Mouse (Mus musculus) CH12.LX (cell line): ENCODE measurements around the gene Neb.

Source experiments
- CHD2 ChIP-seq: IDR thresholded peaks from 2 replicates; pipeline ENCODE4 v1.6.1; 2011; ENCODE audit warnings: low read length, improper control_type of control experiment
- CTCF ChIP-seq, 2 experiments: IDR thresholded peaks in 1 of 2; conservative IDR thresholded peaks in 1 of 2; 2 replicates each; pipeline ENCODE4 v1.5.1; 2011 to 2012; ENCODE audit warnings: low read depth in 2 of 2, low read length in 2 of 2, improper control_type of control experiment in 1 of 2, inconsistent platforms in 1 of 2, mild to moderate bottlenecking in 1 of 2, moderate library complexity in 1 of 2
- EP300 ChIP-seq: IDR thresholded peaks from 2 replicates; pipeline ENCODE4 v1.6.1; 2011; ENCODE audit warnings: low read length, improper control_type of control experiment
- KAT2A ChIP-seq: IDR thresholded peaks from 2 replicates; pipeline ENCODE4 v1.6.1; 2012; ENCODE audit warnings: low read length, improper control_type of control experiment, inconsistent platforms; ENCODE audit not compliant: insufficient replicate concordance
- POLR2A ChIP-seq: IDR thresholded peaks from 2 replicates; pipeline ENCODE4 v1.6.1; 2011; ENCODE audit warnings: low read depth, mild to moderate bottlenecking, improper control_type of control experiment, low read length
- RAD21 ChIP-seq: IDR thresholded peaks from 2 replicates; pipeline ENCODE4 v1.6.1; 2011; ENCODE audit warnings: low read depth, mild to moderate bottlenecking, low read length, improper control_type of control experiment, moderate library complexity
- ZC3H11A ChIP-seq: IDR thresholded peaks from 2 replicates; pipeline ENCODE4 v1.6.1; 2012; ENCODE audit warnings: low read depth, mild to moderate bottlenecking, inconsistent platforms, low read length, improper control_type of control experiment
- ZNF384 ChIP-seq: IDR thresholded peaks from 2 replicates; pipeline ENCODE4 v1.6.1; 2012; ENCODE audit warnings: low read depth, low read length, improper control_type of control experiment, inconsistent platforms

DNA sequence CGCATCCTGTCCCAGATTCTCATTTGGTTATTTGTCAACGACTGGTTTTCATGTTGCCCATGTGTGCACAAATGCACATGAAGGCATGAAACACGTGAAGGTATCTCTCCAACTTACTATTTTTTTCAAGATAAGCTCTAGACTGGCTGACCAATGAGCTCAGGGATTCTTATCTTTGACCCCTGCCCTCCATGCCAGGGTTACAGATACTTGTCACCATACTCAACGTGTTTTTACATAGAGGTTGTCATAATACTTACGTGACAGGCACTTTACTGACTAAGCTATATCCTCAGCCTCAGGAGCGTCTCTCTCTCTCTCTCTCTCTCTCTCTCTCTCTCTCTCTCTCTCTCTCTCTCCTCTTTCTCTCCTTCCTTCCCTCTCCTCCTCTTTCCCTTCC is 8.2 kb upstream of the Neb start:
- TF ChIP-seq EP300, result no peak
- TF ChIP-seq POLR2A, result no peak
- no peak for TF ChIP-seq ZC3H11A
- TF ChIP-seq RAD21, result no peak
- no peak for TF ChIP-seq CTCF (conservative IDR thresholded peaks at IDR 0.05 in 1 of 2, IDR thresholded peaks at IDR 0.05 in 1 of 2; ENCODE audit: low read depth in 2 of 2, low read length in 2 of 2)
- TF ChIP-seq ZNF384, result no peak
- TF ChIP-seq KAT2A, result no peak
- no peak for TF ChIP-seq CHD2
